In the genomic region with DNA sequence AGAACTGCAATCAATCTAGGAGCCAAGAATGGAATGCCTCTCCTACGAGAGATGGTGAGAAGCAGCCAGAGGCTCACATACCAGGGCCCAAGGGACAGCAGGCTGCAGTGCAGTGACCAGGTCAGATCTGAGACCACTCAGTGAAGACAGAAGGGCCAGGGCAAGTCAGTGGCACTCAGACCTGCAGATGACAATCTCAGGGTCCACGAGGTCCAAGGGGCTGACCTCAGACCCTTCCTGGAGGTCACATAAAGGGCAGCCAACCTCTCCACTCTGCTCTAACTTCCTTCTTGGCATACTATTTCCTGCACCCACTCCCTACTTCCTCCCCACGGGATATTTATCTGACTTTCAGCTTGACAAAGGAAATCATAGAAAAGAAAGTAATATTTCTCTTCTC, we compare ENCODE assay signal across 20 mouse cellular contexts. TPM values are rescaled to one million over a fixed set of nuclear protein-coding genes. Genes with fewer than 3 reads are reported as not detected.
DNase-seq lines count a peak whose midpoint lies in the region; ATAC-seq and TF ChIP-seq lines count a peak whose summit lies in the region.
"Had no signal": no experiment of that assay in that cellular context is flagged by ENCODE, and none has a peak within 500 bp of the region (broad histone marks: within the 10 kb centered on the region; RNA-seq: fewer than 3 reads in every experiment).

No protein-coding gene starts in this region.

- no peak for TF ChIP-seq POLR2A in bone marrow macrophage, adult 2 months (IDR thresholded peaks at IDR 0.05; ENCODE audit: borderline replicate concordance, low read depth, low read length)

- intact Hi-C loops in gastrocnemius, adult 2 months (cut with DNase I): no loop called here

- H3K27me3 ChIP-seq in kidney, embryonic 14.5 days (ENCODE audit: control insufficient read depth, insufficient read depth, low read length): no peaks in the 10 kb centered on the region
- H3K27me3 ChIP-seq: liver, embryonic 12.5 days had no signal

- no peaks in the 10 kb centered on the region for H3K4me1 ChIP-seq in kidney, embryonic 14.5 days (ENCODE audit: control insufficient read depth, insufficient read depth, low read length)
- peaks cover 30% of the 10 kb centered on the region for H3K4me1 ChIP-seq in bone marrow macrophage, adult 2 months (ENCODE audit: control insufficient read depth, insufficient read depth, low read length)
- H3K4me1 ChIP-seq: liver, embryonic 12.5 days had no signal

- H3K9me3 ChIP-seq in kidney, embryonic 14.5 days (ENCODE audit: control insufficient read depth, low read length): no peaks in the 10 kb centered on the region
- H3K9me3 ChIP-seq: forebrain, embryonic 13.5 days; limb, embryonic 10.5 days; liver, embryonic 12.5 days had no signal

- H3K36me3 ChIP-seq in kidney, embryonic 14.5 days (ENCODE audit: control insufficient read depth, insufficient read depth, low read length): no peaks in the 10 kb centered on the region
- H3K36me3 ChIP-seq: limb, embryonic 10.5 days; liver, embryonic 12.5 days had no signal

- H3K4me3 ChIP-seq in gastrocnemius, adult 2 months: no peak overlapping the region
- no peak overlapping the region for H3K4me3 ChIP-seq in kidney, embryonic 14.5 days (ENCODE audit: low read length)
- no peak overlapping the region for H3K4me3 ChIP-seq in bone marrow macrophage, adult 2 months (ENCODE audit: insufficient read depth, low read length)
- H3K4me3 ChIP-seq: forebrain, embryonic 13.5 days; limb, embryonic 10.5 days; liver, embryonic 12.5 days had no signal

- no peak overlapping the region for H3K27ac ChIP-seq in gastrocnemius, adult 2 months
- H3K27ac ChIP-seq in kidney, embryonic 14.5 days (ENCODE audit: low read depth, low read length): no peak overlapping the region
- H3K27ac ChIP-seq in bone marrow macrophage, adult 2 months (ENCODE audit: insufficient read depth, low read depth, low read length): peak overlapping the region; percentile 86
- H3K27ac ChIP-seq: forebrain, embryonic 13.5 days; kidney, postnatal 0 days; limb, embryonic 10.5 days; liver, embryonic 12.5 days had no signal

- no peak overlapping the region for H3K4me2 ChIP-seq in kidney, embryonic 14.5 days (replicated peaks; ENCODE audit: low read depth, low read length)
- H3K4me2 ChIP-seq: forebrain, embryonic 13.5 days; liver, embryonic 12.5 days; midbrain, embryonic 11.5 days had no signal

- no peak overlapping the region for H3K9ac ChIP-seq in kidney, embryonic 14.5 days (ENCODE audit: low read depth, low read length)
- H3K9ac ChIP-seq: forebrain, embryonic 13.5 days; liver, embryonic 12.5 days had no signal

- TF ChIP-seq CTCF in gastrocnemius, adult 2 months (IDR thresholded peaks at IDR 0.05): no peak
- TF ChIP-seq CTCF in bone marrow macrophage, adult 2 months (IDR thresholded peaks at IDR 0.05; ENCODE audit: low read depth, low read length): no peak

- ATAC-seq in kidney, embryonic 14.5 days (ENCODE audit: low FRiP score, low TSS enrichment): no peak
- ATAC-seq: activated CD4-positive, CD25-positive, alpha-beta regulatory T cell, adult 4 months; forebrain, embryonic 13.5 days; hindbrain, embryonic 16.5 days; liver, embryonic 12.5 days had no signal

- 15% methylated on average over 3 of the region's 3 CpGs for WGBS in kidney, embryonic 14.5 days

- peak; percentile 17 for DNase-seq in gastrocnemius, adult 2 months
- DNase-seq in gastrocnemius, postnatal 10 days: no peak
- DNase-seq in kidney, adult 9 months: peak; percentile 12
- DNase-seq in embryo, embryonic 9.5 days (ENCODE audit: extremely low spot score): peak; percentile 49
- DNase-seq in right cerebral cortex, adult 2 months (ENCODE audit: low spot score in 2 of 2): no peak
- DNase-seq in thymus, postnatal 36 days: no peak
- DNase-seq: cerebellum, adult 8-10 months; lung, postnatal 10 days; right cerebral cortex, postnatal 4 days; thymus, postnatal 4 days had no signal

RNA-seq across cellular contexts. Expression of a gene that starts 59.5 kb away (rescaled TPM):
- not detected for total RNA-seq in gastrocnemius, adult 2 months (2021)
- total RNA-seq in gastrocnemius, postnatal 10 days (2021): under 1 TPM in 1 of 2 experiments, not detected in 1; 0.18 TPM
- polyA plus RNA-seq in kidney, embryonic 14.5 days (2014; fragmentation: Nextera tagmentation; extraction: Ambion mirVana): 0.99 and 3.2 TPM in 2 replicates
- polyA plus RNA-seq in bone marrow macrophage, adult 2 months (2012; ENCODE audit: insufficient read depth, insufficient read length, missing spikeins): not detected in 2 replicates
- total RNA-seq: neutrophil, adult 5-6 weeks had no signal
- polyA plus RNA-seq: activated CD4-positive, CD25-positive, alpha-beta regulatory T cell, adult 4 months had no signal

Comparison
In these comparisons a context has a peak if more than half of its experiments do, and no peak if none do; other contexts are left out.
1. DNase-seq: peak in gastrocnemius, adult 2 months (single experiment), kidney, adult 9 months (single experiment) and embryo, embryonic 9.5 days (single experiment); none in gastrocnemius, postnatal 10 days (single experiment), right cerebral cortex, adult 2 months (0 of 2) and thymus, postnatal 36 days (0 of 2).